ENCODE assay signal across 22 mouse cellular contexts in the genomic region with DNA sequence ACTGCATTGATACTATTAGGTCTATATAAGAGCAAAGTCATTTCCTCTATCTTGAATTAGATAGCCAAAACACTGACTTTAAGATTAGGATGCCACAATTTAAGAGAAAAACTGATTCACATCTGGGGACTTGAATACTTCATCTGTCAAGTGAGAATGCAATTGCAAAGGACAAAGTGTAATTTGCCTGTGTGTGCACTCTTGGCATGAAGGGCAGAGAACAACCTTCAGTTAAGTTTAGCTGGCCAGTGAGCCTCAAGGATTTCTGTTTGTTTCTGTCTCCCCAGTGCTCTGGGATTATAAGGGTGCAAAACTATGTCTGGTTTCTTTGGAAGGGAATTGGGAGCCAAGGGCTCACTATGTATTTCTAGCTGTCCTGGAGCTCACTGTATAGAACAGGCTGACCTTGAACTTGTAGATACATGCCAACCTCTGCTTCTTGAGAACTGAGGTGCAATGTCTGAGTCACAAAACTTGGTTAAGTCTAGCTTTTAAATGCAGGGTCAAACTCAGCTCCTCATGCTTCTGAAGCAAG. TPM values are rescaled to one million over a fixed set of nuclear protein-coding genes. Genes with fewer than 3 reads are reported as not detected.
DNase-seq lines count a peak whose midpoint lies in the region; ATAC-seq and TF ChIP-seq lines count a peak whose summit lies in the region.
"Had no signal": no experiment of that assay in that cellular context is flagged by ENCODE, and none has a peak within 500 bp of the region (broad histone marks: within the 10 kb centered on the region; RNA-seq: fewer than 3 reads in every experiment).

No protein-coding gene starts in this region.

- no peaks in the 10 kb centered on the region for H3K9me3 ChIP-seq in heart, postnatal 0 days (replicated peaks; ENCODE audit: control insufficient read depth, low read length)
- H3K9me3 ChIP-seq: forebrain, embryonic 10.5 days; limb, embryonic 10.5 days; liver, embryonic 12.5 days; midbrain, embryonic 15.5 days; neural tube, embryonic 15.5 days had no signal

- H3K79me2 ChIP-seq in liver, adult 2 months (ENCODE audit: control insufficient read depth, insufficient read depth, low read length), result peaks cover 17% of the 10 kb centered on the region; the same call in 1 of the 2 replicates

- H3K36me3 ChIP-seq in heart, postnatal 0 days (replicated peaks; ENCODE audit: control insufficient read depth, insufficient read depth, low read length), result no peaks in the 10 kb centered on the region
- no peaks in the 10 kb centered on the region for H3K36me3 ChIP-seq in liver, adult 2 months (ENCODE audit: control insufficient read depth, insufficient read depth, low read length)
- H3K36me3 ChIP-seq: forebrain, embryonic 10.5 days; limb, embryonic 10.5 days; midbrain, embryonic 15.5 days; neural tube, embryonic 15.5 days had no signal

- no peak for TF ChIP-seq POLR2A in liver, adult 2 months (IDR thresholded peaks at IDR 0.05; ENCODE audit: extremely low read depth, insufficient read depth, low read length)

- intact Hi-C loops in gastrocnemius, adult 2 months (cut with DNase I), result no loop called here

- H3K4me2 ChIP-seq in heart, postnatal 0 days (ENCODE audit: low read depth, low read length), result no peak overlapping the region
- H3K4me2 ChIP-seq: liver, embryonic 12.5 days; midbrain, embryonic 15.5 days; neural tube, embryonic 15.5 days had no signal

- no peak overlapping the region for H3K9ac ChIP-seq in heart, postnatal 0 days (replicated peaks; ENCODE audit: low read depth, low read length)
- no peak overlapping the region for H3K9ac ChIP-seq in liver, adult 2 months (ENCODE audit: low read depth, low read length)
- H3K9ac ChIP-seq: forebrain, postnatal 0 days; liver, embryonic 12.5 days; midbrain, embryonic 15.5 days; neural tube, embryonic 15.5 days had no signal

- no peak for ATAC-seq in heart, postnatal 0 days (ENCODE audit: insufficient read depth, low read depth)
- ATAC-seq: forebrain, postnatal 0 days; liver, embryonic 12.5 days; midbrain, embryonic 15.5 days had no signal

- peaks cover 11% of the 10 kb centered on the region for H3K4me1 ChIP-seq in heart, postnatal 0 days (ENCODE audit: control insufficient read depth, insufficient read depth)
- peaks cover 6% of the 10 kb centered on the region; the same call in 1 of the 2 replicates for H3K4me1 ChIP-seq in liver, adult 2 months (ENCODE audit: control insufficient read depth, insufficient read depth, low read length)
- H3K4me1 ChIP-seq: forebrain, embryonic 10.5 days; limb, embryonic 10.5 days; midbrain, embryonic 15.5 days; neural tube, embryonic 15.5 days had no signal

- H3K27me3 ChIP-seq in heart, postnatal 0 days (ENCODE audit: control insufficient read depth, insufficient read depth, low read length), result no peaks in the 10 kb centered on the region
- H3K27me3 ChIP-seq in liver, adult 2 months (ENCODE audit: control insufficient read depth, insufficient read depth, low read length), result no peaks in the 10 kb centered on the region
- H3K27me3 ChIP-seq: liver, embryonic 12.5 days; midbrain, embryonic 15.5 days; neural tube, embryonic 15.5 days had no signal

- no peak for TF ChIP-seq CTCF in gastrocnemius, adult 2 months (IDR thresholded peaks at IDR 0.05)
- TF ChIP-seq CTCF in heart, postnatal 0 days (IDR thresholded peaks at IDR 0.05; ENCODE audit: low read depth), result no peak
- no peak for TF ChIP-seq CTCF in liver, adult 2 months (IDR thresholded peaks at IDR 0.05; ENCODE audit: low read depth, low read length)

- TF ChIP-seq EP300 in heart, postnatal 0 days (IDR thresholded peaks at IDR 0.05; ENCODE audit: low read depth), result no peak

- DNase-seq in gastrocnemius, adult 2 months, result no peak
- no peak for DNase-seq in gastrocnemius, adult 8-10 months (ENCODE audit: low spot score in 2 of 2)
- DNase-seq in heart, postnatal 0 days (ENCODE audit: low spot score), result no peak
- DNase-seq in heart, adult 9 months (ENCODE audit: low spot score in 2 of 2), result no peak
- DNase-seq in liver, adult 2 months (ENCODE audit: extremely low read depth, low read depth, low spot score), result peak; percentile 80
- DNase-seq in liver, result no peak
- DNase-seq in gastrocnemius, postnatal 4 days (ENCODE audit: low spot score in 2 of 2), result no peak
- DNase-seq: B cell, adult 2 months; cerebellum, adult 8-10 months; forebrain, postnatal 0 days; layer of hippocampus, adult 9-11 months; lung, adult 2 months; right cerebral cortex, postnatal 14 days; spleen, adult 18-20 months; thymus, adult 18-20 months; thymus, postnatal 4 days had no signal

- H3K27ac ChIP-seq in gastrocnemius, adult 2 months, result peak overlapping the region; percentile 17; the same call in 1 of the 2 replicates
- H3K27ac ChIP-seq in heart, postnatal 0 days (ENCODE audit: low read depth), result peak overlapping the region; percentile 64
- H3K27ac ChIP-seq in liver, adult 2 months (replicated peaks; ENCODE audit: insufficient read depth, low read depth, low read length), result peak overlapping the region; percentile 21; the same call in 1 of the 2 replicates
- H3K27ac ChIP-seq: forebrain, embryonic 10.5 days; left cerebral cortex, adult 2 months; limb, embryonic 10.5 days; liver, embryonic 12.5 days; midbrain, embryonic 15.5 days; neural tube, embryonic 15.5 days had no signal

- no peak overlapping the region for H3K4me3 ChIP-seq in gastrocnemius, adult 2 months
- H3K4me3 ChIP-seq in heart, postnatal 0 days (ENCODE audit: low read depth, low read length), result no peak overlapping the region
- H3K4me3 ChIP-seq in liver, adult 2 months (ENCODE audit: insufficient read depth, low read depth, low read length), result no peak overlapping the region
- H3K4me3 ChIP-seq: forebrain, embryonic 10.5 days; left cerebral cortex, adult 2 months; limb, embryonic 10.5 days; liver, embryonic 12.5 days; midbrain, embryonic 15.5 days; neural tube, embryonic 15.5 days had no signal

RNA-seq across cellular contexts. Expression of a gene that starts 24.8 kb away (rescaled TPM):
- 100 to 1,000 TPM; 317 to 345 TPM for total RNA-seq in gastrocnemius, adult 2 months (2021)
- 100 to 1,000 TPM; 315 to 387 (median 363) TPM for total RNA-seq in gastrocnemius, adult 8-10 months (2022)
- total RNA-seq in heart, postnatal 0 days (2014; rRNA removed; ENCODE audit: low replicate concordance), result 89.0 and 107 TPM in 2 replicates
- polyA plus RNA-seq in heart, postnatal 0 days (2015; fragmentation: Nextera tagmentation; extraction: Ambion mirVana), result 154 and 159 TPM in 2 replicates
- total RNA-seq in liver, adult 2 months (2014; rRNA removed), result 169 and 179 TPM in 2 replicates
- polyA plus RNA-seq in liver, adult 2 months (2012; rRNA removed), result 103 and 119 TPM in 2 replicates
- total RNA-seq in gastrocnemius, postnatal 4 days (2021), result 100 to 1,000 TPM; 255 to 263 TPM

RNA-seq across cellular contexts. Expression of a gene that starts 58.1 kb away (rescaled TPM):
- 10 to 100 TPM; 13.1 to 13.4 TPM for total RNA-seq in gastrocnemius, adult 2 months (2021)
- total RNA-seq in gastrocnemius, adult 8-10 months (2022), result 10 to 100 TPM; 12.9 to 16.0 (median 15.2) TPM
- total RNA-seq in heart, postnatal 0 days (2014; rRNA removed; ENCODE audit: low replicate concordance), result 4.1 and 10.5 TPM in 2 replicates
- 3.9 and 4.1 TPM in 2 replicates for polyA plus RNA-seq in heart, postnatal 0 days (2015; fragmentation: Nextera tagmentation; extraction: Ambion mirVana)
- 10.5 and 16.4 TPM in 2 replicates for total RNA-seq in liver, adult 2 months (2014; rRNA removed)
- polyA plus RNA-seq in liver, adult 2 months (2012; rRNA removed), result 9.2 and 10.5 TPM in 2 replicates
- 10 to 100 TPM; 16.0 to 19.2 TPM for total RNA-seq in gastrocnemius, postnatal 4 days (2021)
